Mouse (Mus musculus): ENCODE results near the gene Sec16b. TPM values are rescaled to one million over a fixed set of nuclear protein-coding genes. Genes with fewer than 3 reads are reported as not detected.

The Sec16b gene
- total and polyA plus RNA-seq, 3 experiments, result 0.76 to 3.2 (median 1.2) TPM

- no peak overlapping the region for H3K9ac ChIP-seq (ENCODE audit: low read depth, low read length)
- H3K4me3 ChIP-seq, result no peak overlapping the region
- DNase-seq, result no peak
- H3K27ac ChIP-seq, result no peak overlapping the region
- H3K79me2 ChIP-seq (replicated peaks; ENCODE audit: control insufficient read depth, insufficient read depth, low read length), result 0 out of 2 replicates have a peak, but pooled peaks cover 3% of the 10 kb centered on the region
- H3K4me1 ChIP-seq (ENCODE audit: control insufficient read depth, insufficient read depth, low read length), result no peaks in the 10 kb centered on the region
- intact Hi-C loops (cut with DNase I), result no loop called here
- H3K27me3 ChIP-seq (ENCODE audit: control insufficient read depth, insufficient read depth, low read length), result peaks cover 6% of the 10 kb centered on the region
- H3K36me3 ChIP-seq (ENCODE audit: control insufficient read depth, insufficient read depth, low read length), result no peaks in the 10 kb centered on the region
- TF ChIP-seq POLR2A (IDR thresholded peaks at IDR 0.05; ENCODE audit: insufficient read depth, low read depth, low read length), result no peak
- TF ChIP-seq EP300 (IDR thresholded peaks at IDR 0.05; ENCODE audit: insufficient read depth, low read depth, low read length), result no peak
- TF ChIP-seq CTCF (IDR thresholded peaks at IDR 0.05), result no peak
- WGBS, result 85% methylated on average over 6 of the region's 6 CpGs
Measured at GRCm38 (mm10) chr1:157503071-157503470, 3.5 kb upstream of the Sec16b start.

- no peak for DNase-seq
Measured at GRCm38 (mm10) chr1:157506995-157507595, 567 bp downstream of the Sec16b start.

GRCm38 (mm10) chr1:157507814-157508213 is 1.3 kb downstream of the Sec16b start:
- peak; percentile 47 to 59 for DNase-seq
- H3K36me3 ChIP-seq (ENCODE audit: control insufficient read depth, insufficient read depth, low read length), result no peaks in the 10 kb centered on the region
- TF ChIP-seq POLR2A (IDR thresholded peaks at IDR 0.05; ENCODE audit: insufficient read depth, low read depth, low read length) (no peak), EP300 (IDR thresholded peaks at IDR 0.05; ENCODE audit: insufficient read depth, low read depth, low read length) (no peak), CTCF (IDR thresholded peaks at IDR 0.05) (no peak)
- H3K9ac ChIP-seq (ENCODE audit: low read depth, low read length), result no peak overlapping the region
- no peaks in the 10 kb centered on the region for H3K4me1 ChIP-seq (ENCODE audit: control insufficient read depth, insufficient read depth, low read length)
- no peaks in the 10 kb centered on the region for H3K27me3 ChIP-seq (ENCODE audit: control insufficient read depth, insufficient read depth, low read length)
- no peaks in the 10 kb centered on the region for H3K79me2 ChIP-seq (replicated peaks; ENCODE audit: control insufficient read depth, insufficient read depth, low read length)
- intact Hi-C loops (cut with DNase I), result no loop called here
- WGBS, result 48% methylated on average over 5 of the region's 5 CpGs
- H3K27ac ChIP-seq, result no peak overlapping the region
- H3K4me3 ChIP-seq, result no peak overlapping the region

More at GRCm38 (mm10) chr1:157506995-157507595, 567 bp downstream of the Sec16b start:
- Histone ChIP-seq H3K9ac (ENCODE audit: low read depth, low read length) (no peak overlapping the region), H3K36me3 (ENCODE audit: control insufficient read depth, insufficient read depth, low read length) (no peaks in the 10 kb centered on the region), H3K27me3 (ENCODE audit: control insufficient read depth, insufficient read depth, low read length) (no peaks in the 10 kb centered on the region), H3K4me3 (no peak overlapping the region), H3K27ac (peak overlapping the region; percentile 12), H3K4me1 (ENCODE audit: control insufficient read depth, insufficient read depth, low read length) (no peaks in the 10 kb centered on the region), H3K79me2 (replicated peaks; ENCODE audit: control insufficient read depth, insufficient read depth, low read length) (no peaks in the 10 kb centered on the region)
- intact Hi-C loops (cut with DNase I), result no loop called here
- TF ChIP-seq EP300 (IDR thresholded peaks at IDR 0.05; ENCODE audit: insufficient read depth, low read depth, low read length), result no peak
- TF ChIP-seq CTCF (IDR thresholded peaks at IDR 0.05), result no peak
- no peak for TF ChIP-seq POLR2A (IDR thresholded peaks at IDR 0.05; ENCODE audit: insufficient read depth, low read depth, low read length)
- 58% methylated on average over 4 of the region's 4 CpGs for WGBS

- Histone ChIP-seq H3K9ac (ENCODE audit: low read depth, low read length) (no peak overlapping the region), H3K27ac (no peak overlapping the region), H3K27me3 (ENCODE audit: control insufficient read depth, insufficient read depth, low read length) (no peaks in the 10 kb centered on the region), H3K79me2 (replicated peaks; ENCODE audit: control insufficient read depth, insufficient read depth, low read length) (no peaks in the 10 kb centered on the region), H3K4me1 (ENCODE audit: control insufficient read depth, insufficient read depth, low read length) (no peaks in the 10 kb centered on the region), H3K36me3 (ENCODE audit: control insufficient read depth, insufficient read depth, low read length) (no peaks in the 10 kb centered on the region), H3K4me3 (no peak overlapping the region)
- WGBS, result 64% methylated on average over 11 of the region's 11 CpGs
- TF ChIP-seq CTCF (IDR thresholded peaks at IDR 0.05) (no peak), EP300 (IDR thresholded peaks at IDR 0.05; ENCODE audit: insufficient read depth, low read depth, low read length) (no peak), POLR2A (IDR thresholded peaks at IDR 0.05; ENCODE audit: insufficient read depth, low read depth, low read length) (no peak)
- intact Hi-C loops (cut with DNase I), result no loop called here
- no peak for DNase-seq
Measured at GRCm38 (mm10) chr1:157512690-157513448, 6.3 kb downstream of the Sec16b start.

DNA sequence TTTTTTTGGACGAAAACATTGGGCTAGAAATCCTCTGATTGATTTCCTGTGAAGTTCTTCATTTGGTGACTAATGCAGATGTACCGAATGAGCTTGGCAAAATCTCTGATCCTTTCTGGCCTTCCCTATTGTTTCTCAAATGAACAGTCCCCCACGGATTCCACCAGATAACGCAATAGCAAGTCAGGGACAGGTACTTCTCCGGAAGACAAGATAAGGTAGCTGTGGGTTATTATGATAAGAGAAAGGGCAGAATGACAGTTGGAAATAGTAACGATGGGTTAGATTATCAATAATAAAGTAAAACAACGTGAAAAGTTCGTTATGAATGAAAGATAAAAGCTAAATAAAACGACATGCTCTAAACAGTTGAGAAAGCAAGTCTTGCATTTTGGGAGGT is 7.0 kb downstream of the Sec16b start:
- no peak for DNase-seq
- H3K36me3 ChIP-seq (ENCODE audit: control insufficient read depth, insufficient read depth, low read length), result no peaks in the 10 kb centered on the region
- 0 out of 2 replicates have a peak, but pooled peaks cover 2% of the 10 kb centered on the region for H3K4me1 ChIP-seq (ENCODE audit: control insufficient read depth, insufficient read depth, low read length)
- WGBS, result 44% methylated on average over 9 of the region's 9 CpGs
- H3K27me3 ChIP-seq (ENCODE audit: control insufficient read depth, insufficient read depth, low read length), result no peaks in the 10 kb centered on the region
- intact Hi-C loops (cut with DNase I), result no loop called here
- no peak overlapping the region for H3K4me3 ChIP-seq
- no peaks in the 10 kb centered on the region for H3K79me2 ChIP-seq (replicated peaks; ENCODE audit: control insufficient read depth, insufficient read depth, low read length)
- H3K27ac ChIP-seq, result no peak overlapping the region
- no peak for TF ChIP-seq CTCF (IDR thresholded peaks at IDR 0.05)
- no peak for TF ChIP-seq POLR2A (IDR thresholded peaks at IDR 0.05; ENCODE audit: insufficient read depth, low read depth, low read length)
- no peak for TF ChIP-seq EP300 (IDR thresholded peaks at IDR 0.05; ENCODE audit: insufficient read depth, low read depth, low read length)
- no peak overlapping the region for H3K9ac ChIP-seq (ENCODE audit: low read depth, low read length)

- Histone ChIP-seq H3K27me3 (ENCODE audit: control insufficient read depth, insufficient read depth, low read length) (no peaks in the 10 kb centered on the region), H3K9ac (ENCODE audit: low read depth, low read length) (no peak overlapping the region), H3K4me1 (ENCODE audit: control insufficient read depth, insufficient read depth, low read length) (0 out of 2 replicates have a peak, but pooled peaks cover 2% of the 10 kb centered on the region), H3K36me3 (ENCODE audit: control insufficient read depth, insufficient read depth, low read length) (no peaks in the 10 kb centered on the region), H3K27ac (no peak overlapping the region), H3K79me2 (replicated peaks; ENCODE audit: control insufficient read depth, insufficient read depth, low read length) (no peaks in the 10 kb centered on the region), H3K4me3 (no peak overlapping the region)
- 54% methylated on average over 4 of the region's 4 CpGs for WGBS
- DNase-seq, result no peak
- intact Hi-C loops (cut with DNase I), result no loop called here
- no peak for TF ChIP-seq POLR2A (IDR thresholded peaks at IDR 0.05; ENCODE audit: insufficient read depth, low read depth, low read length)
- no peak for TF ChIP-seq EP300 (IDR thresholded peaks at IDR 0.05; ENCODE audit: insufficient read depth, low read depth, low read length)
- no peak for TF ChIP-seq CTCF (IDR thresholded peaks at IDR 0.05)
Measured at GRCm38 (mm10) chr1:157514298-157514697, 7.8 kb downstream of the Sec16b start.

Measured in heart, adult 2 months (tissue).